Mouse (Mus musculus): ENCODE measurements around the gene Cmtm1.

The Cmtm1 gene

DNA sequence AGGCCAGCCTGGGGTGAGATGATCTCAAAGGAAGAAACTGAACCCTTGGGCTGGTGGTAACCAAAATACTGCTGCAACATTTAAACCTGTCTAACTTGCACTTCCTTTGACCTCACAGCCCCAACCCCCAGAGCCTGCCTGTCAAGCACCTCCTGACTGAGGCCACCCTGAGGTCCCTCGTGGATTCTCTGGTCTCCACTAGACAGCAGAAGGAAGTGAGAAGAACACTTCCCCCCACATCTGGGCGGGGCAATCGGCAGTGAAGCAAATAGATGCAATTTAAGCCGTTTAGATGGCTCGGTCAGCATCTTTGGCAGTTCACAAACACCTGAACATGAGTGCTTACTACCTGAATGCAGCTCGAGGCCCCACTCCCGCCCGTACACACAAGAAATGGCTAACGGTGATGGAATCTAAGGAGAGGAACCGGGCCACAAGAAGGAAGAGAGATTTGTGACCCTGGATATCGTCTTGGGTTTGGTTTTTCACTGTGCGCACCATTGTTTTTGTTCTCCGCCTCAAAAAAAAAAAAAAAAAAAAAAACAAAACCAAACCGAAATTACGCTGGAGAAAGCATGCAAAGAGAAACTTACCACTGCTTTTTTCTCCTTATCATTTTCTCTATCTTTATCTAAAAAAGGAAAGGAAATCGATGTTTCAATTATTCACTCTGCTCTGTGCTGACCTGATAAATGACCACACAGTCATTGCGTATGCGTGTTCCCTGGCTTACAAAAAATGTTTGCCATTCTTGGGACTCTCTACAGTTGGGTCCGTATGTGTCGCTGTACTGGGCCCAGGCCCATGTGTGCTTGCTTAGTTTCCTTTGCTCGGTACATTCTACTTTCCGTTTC, 62.7 kb downstream of the Cmtm1 start:
- CTCF ChIA-PET = interaction anchor here (0.6 to 0.9 kb wide), 2 partner anchors 14 to 92 kb away, joined by 4 read pairs; no protein-coding TSS in a partner anchor

DNA sequence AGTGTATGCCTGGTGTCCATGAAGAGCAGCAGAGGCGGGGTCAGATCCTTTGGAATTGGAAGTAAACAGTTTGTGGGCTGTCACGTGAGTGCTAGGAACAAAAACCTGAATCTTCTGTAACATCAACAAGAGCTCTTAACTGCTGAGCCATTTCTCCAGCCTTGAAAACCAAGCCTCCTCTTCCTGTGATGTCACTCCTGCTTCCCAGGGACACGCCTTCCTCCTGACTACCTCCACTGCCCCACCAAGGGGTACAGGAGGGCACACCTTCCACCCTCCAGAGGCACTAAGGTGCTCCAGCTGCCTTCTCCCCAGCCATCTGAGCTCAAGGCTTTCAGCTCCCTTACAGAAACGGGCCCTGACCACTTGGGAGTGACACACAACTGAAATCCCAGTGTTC, 63.3 kb downstream of the Cmtm1 start:
- CTCF ChIA-PET = interaction anchor here (0.6 kb wide), 1 partner anchor 92 kb away, joined by 4 read pairs; no protein-coding TSS in a partner anchor

Data from spleen, embryonic (tissue).